Mouse (Mus musculus): ENCODE measurements at regions not wholly inside any gene's neighbourhood (a gene's known extent, or its start where the extent isn't known, plus 50 kb on each side); places are given as distances from the start of the nearest gene placed in this dataset.

GRCm38 (mm10) chr15:29026219-29026618 is 822.7 kb downstream of the Dnah5 start:
- POLR2A ChIA-PET: no interaction called here
- H3K27me3 ChIP-seq: peaks cover 10% of the 10 kb centered on the region
- ATAC-seq: no peak
- no peak for DNase-seq (ENCODE audit: low read depth, low spot score)
- in situ Hi-C loops (cut with MboI; ENCODE audit: low pct_unique_long_range_greater_than_20kb): no loop called here
- CTCF ChIA-PET: no interaction called here
- no peak for TF ChIP-seq CTCF (IDR thresholded peaks at IDR 0.05)

DNA sequence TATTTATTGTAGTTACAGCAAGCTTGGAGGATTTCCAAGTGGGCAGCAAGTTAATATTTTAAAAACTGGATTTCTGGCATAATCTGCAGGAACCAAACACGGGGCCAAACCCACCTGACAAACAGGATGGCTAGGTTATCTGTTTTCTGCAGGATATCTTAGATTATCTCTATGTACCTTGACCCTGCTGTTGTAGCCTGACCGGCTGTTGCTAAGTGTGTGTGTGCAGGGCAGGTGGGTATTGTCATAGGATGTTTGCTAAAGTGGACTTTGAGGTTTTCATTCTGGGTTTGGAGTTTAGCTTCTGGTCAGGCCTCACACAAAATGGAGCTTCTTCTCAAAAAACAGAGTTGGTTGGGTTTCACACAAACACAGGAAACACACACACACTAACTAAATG is 835.4 kb downstream of the Dnah5 start:
- ChIA-PET POLR2A (no interaction called here), CTCF (interaction anchor here (0.6 kb wide), 1 partner anchor 9 kb away, joined by 3 read pairs; no protein-coding TSS in a partner anchor)
- in situ Hi-C loops (cut with MboI; ENCODE audit: low pct_unique_long_range_greater_than_20kb): no loop called here
- no peak for TF ChIP-seq CTCF (IDR thresholded peaks at IDR 0.05)
- ATAC-seq: no peak
- DNase-seq (ENCODE audit: low read depth, low spot score): no peak
- peaks cover 2% of the 10 kb centered on the region for H3K27me3 ChIP-seq

DNA sequence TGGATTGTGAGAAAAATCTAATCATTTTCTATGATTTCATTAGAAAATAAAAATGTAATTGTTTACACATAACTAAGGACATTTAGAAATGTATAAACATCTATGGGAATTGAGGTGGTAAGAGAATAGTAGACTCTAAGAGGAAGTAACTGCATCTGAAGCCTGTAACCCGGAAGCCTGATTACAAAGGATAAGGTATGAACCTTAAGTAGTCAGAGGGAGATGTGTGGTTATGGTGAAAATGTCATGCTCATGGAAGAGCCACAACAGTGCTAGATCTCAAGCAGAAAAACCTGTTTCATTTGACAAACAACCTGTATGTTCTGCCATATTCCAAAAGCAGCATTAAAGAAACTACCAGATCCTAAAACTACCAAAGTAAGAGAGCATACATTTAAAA is 847.6 kb downstream of the Dnah5 start:
- POLR2A ChIA-PET: no interaction called here
- CTCF ChIA-PET: no interaction called here

GRCm38 (mm10) chr15:29051787-29052186 is 848.2 kb downstream of the Dnah5 start:
- DNase-seq (ENCODE audit: low read depth, low spot score) (no peak), ATAC-seq (no peak)
- H3K27me3 ChIP-seq: peaks cover 23% of the 10 kb centered on the region
- ChIA-PET POLR2A (no interaction called here), CTCF (no interaction called here)
- in situ Hi-C loops (cut with MboI; ENCODE audit: low pct_unique_long_range_greater_than_20kb): no loop called here
- no peak for TF ChIP-seq CTCF (IDR thresholded peaks at IDR 0.05)

More for the DNA sequence above, 847.6 kb downstream of the Dnah5 start:
- no peak for TF ChIP-seq CTCF (IDR thresholded peaks at IDR 0.05)
- no peak for ATAC-seq
- DNase-seq (ENCODE audit: low read depth, low spot score): no peak
- H3K27me3 ChIP-seq: peaks cover 24% of the 10 kb centered on the region
- in situ Hi-C loops (cut with MboI; ENCODE audit: low pct_unique_long_range_greater_than_20kb): no loop called here

DNA sequence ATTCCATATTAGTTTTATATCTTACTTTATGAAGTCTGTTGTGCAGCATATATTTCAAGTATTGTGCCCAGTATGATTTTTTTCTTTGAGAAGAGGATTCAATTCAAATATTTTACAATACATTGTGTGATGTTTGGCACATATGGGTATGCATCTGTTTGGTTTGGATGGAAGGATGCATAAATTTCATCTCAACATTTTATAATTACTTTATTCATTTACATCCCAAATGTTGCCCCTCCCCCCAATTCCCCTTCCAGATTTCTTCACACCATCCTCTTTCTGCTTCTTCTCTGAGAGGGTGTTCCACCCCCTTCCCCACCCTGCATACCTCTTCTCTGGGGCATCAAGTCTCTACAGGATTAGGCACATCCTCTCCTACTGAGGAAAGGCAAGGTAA is 857.5 kb downstream of the Dnah5 start:
- in situ Hi-C loops (cut with MboI; ENCODE audit: low pct_unique_long_range_greater_than_20kb): no loop called here
- H3K27me3 ChIP-seq: peaks cover 16% of the 10 kb centered on the region
- ChIA-PET CTCF (no interaction called here), POLR2A (no interaction called here)
- ATAC-seq (no peak), DNase-seq (ENCODE audit: low read depth, low spot score) (no peak)
- no peak for TF ChIP-seq CTCF (IDR thresholded peaks at IDR 0.05)

GRCm38 (mm10) chr15:29069066-29069465 is 865.5 kb downstream of the Dnah5 start:
- ATAC-seq (no peak), DNase-seq (ENCODE audit: low read depth, low spot score) (no peak)
- ChIA-PET CTCF (interaction anchor here (1.0 kb wide), 1 partner anchor 12 kb away, joined by 3 read pairs; no protein-coding TSS in a partner anchor), POLR2A (no interaction called here)
- peaks cover 13% of the 10 kb centered on the region for H3K27me3 ChIP-seq
- TF ChIP-seq CTCF (IDR thresholded peaks at IDR 0.05): no peak
- in situ Hi-C loops (cut with MboI; ENCODE audit: low pct_unique_long_range_greater_than_20kb): no loop called here

- no peak for TF ChIP-seq CTCF (IDR thresholded peaks at IDR 0.05)
- peaks cover 6% of the 10 kb centered on the region for H3K27me3 ChIP-seq
- DNase-seq (ENCODE audit: low read depth, low spot score) (no peak), ATAC-seq (no peak)
- ChIA-PET POLR2A (no interaction called here), CTCF (no interaction called here)
- in situ Hi-C loops (cut with MboI; ENCODE audit: low pct_unique_long_range_greater_than_20kb): no loop called here
These were observed 874.2 kb downstream of the Dnah5 start for GRCm38 (mm10) chr15:29077748-29078147.

- POLR2A ChIA-PET: no interaction called here
These were observed 901.0 kb downstream of the Dnah5 start for GRCm38 (mm10) chr15:29104541-29104940.

GRCm38 (mm10) chr15:29146631-29147030 is 943.1 kb downstream of the Dnah5 start:
- in situ Hi-C loops (cut with MboI; ENCODE audit: low pct_unique_long_range_greater_than_20kb): no loop called here
- DNase-seq (ENCODE audit: low read depth, low spot score) (no peak), ATAC-seq (no peak)
- ChIA-PET CTCF (interaction anchor here (1.6 kb wide), 1 partner anchor 10 kb away, joined by 3 read pairs; no protein-coding TSS in a partner anchor), POLR2A (no interaction called here)
- no peak for TF ChIP-seq CTCF (IDR thresholded peaks at IDR 0.05)
- no peaks in the 10 kb centered on the region for H3K27me3 ChIP-seq

More at GRCm38 (mm10) chr15:29104541-29104940, 901.0 kb downstream of the Dnah5 start:
- DNase-seq (ENCODE audit: low read depth, low spot score) (no peak), ATAC-seq (no peak)
- in situ Hi-C loops (cut with MboI; ENCODE audit: low pct_unique_long_range_greater_than_20kb): no loop called here
- peaks cover 4% of the 10 kb centered on the region for H3K27me3 ChIP-seq
- no peak for TF ChIP-seq CTCF (IDR thresholded peaks at IDR 0.05)
- CTCF ChIA-PET: no interaction called here
